Mouse (Mus musculus): ENCODE results near the gene Myo1d. TPM values are rescaled to one million over a fixed set of nuclear protein-coding genes. Genes with fewer than 3 reads are reported as not detected.

Gene Myo1d
- total and polyA plus RNA-seq, 3 experiments, result 15.9 to 81.1 (median 41.7) TPM

GRCm38 (mm10) chr11:80684603-80685002, 95.2 kb downstream of the Myo1d start:
- Histone ChIP-seq H3K9me3 (replicated peaks; ENCODE audit: insufficient read depth, low read length) (no peaks in the 10 kb centered on the region), H3K27me3 (ENCODE audit: control insufficient read depth in 1 of 2, insufficient read depth in 2 of 2, low read length in 2 of 2) (no peaks in the 10 kb centered on the region), H3K36me3 (ENCODE audit: control insufficient read depth in 1 of 2, insufficient read depth in 2 of 2, low read length in 2 of 2) (peaks cover 0 to 24% of the 10 kb centered on the region in 2 experiments; a peak in 2 of 4 replicates), H3K79me2 (ENCODE audit: control insufficient read depth, insufficient read depth, low read length, poor library complexity) (no peaks in the 10 kb centered on the region), H3K27ac (ENCODE audit: control insufficient read depth, low read depth, low read length) (no peak overlapping the region), H3K4me1 (ENCODE audit: control insufficient read depth in 1 of 2, insufficient read depth in 2 of 2, low read length in 2 of 2) (no peaks in the 10 kb centered on the region), H3K4me3 (ENCODE audit: control insufficient read depth in 1 of 2, insufficient read depth in 1 of 2, low read depth in 2 of 2, low read length in 2 of 2) (no peak overlapping the region), H3K9ac (ENCODE audit: control insufficient read depth, low read depth, low read length, poor library complexity, severe bottlenecking) (no peak overlapping the region)
- DNase-seq (ENCODE audit: low read depth, low spot score), result no peak
- TF ChIP-seq MAFK (IDR thresholded peaks at IDR 0.05; ENCODE audit: borderline replicate concordance, low read depth, low read length), result no peak
- no peak for TF ChIP-seq SIN3A (IDR thresholded peaks at IDR 0.05; ENCODE audit: low read length)
- TF ChIP-seq EP300 (IDR thresholded peaks at IDR 0.05; ENCODE audit: low read depth in 1 of 2, low read length in 2 of 2), result no peak
- no peak for TF ChIP-seq GABPA (IDR thresholded peaks at IDR 0.05; ENCODE audit: low read depth, low read length)
- TF ChIP-seq GATA1 (IDR thresholded peaks at IDR 0.05; ENCODE audit: low read depth, low read length), result no peak
- TF ChIP-seq CHD2 (IDR thresholded peaks at IDR 0.05; ENCODE audit: low read length), result no peak
- no peak for TF ChIP-seq ZMIZ1 (IDR thresholded peaks at IDR 0.05; ENCODE audit: low read depth, low read length)
- no peak for TF ChIP-seq ELF1 (IDR thresholded peaks at IDR 0.05; ENCODE audit: low read depth, low read length)
- no peak for TF ChIP-seq POLR2AphosphoS2 (IDR thresholded peaks at IDR 0.05; ENCODE audit: low read length)
- no peak for TF ChIP-seq ZC3H11A (IDR thresholded peaks at IDR 0.05; ENCODE audit: low read depth, low read length)
- TF ChIP-seq ZNF384 (IDR thresholded peaks at IDR 0.05; ENCODE audit: low read depth, low read length), result no peak
- no peak for TF ChIP-seq MAX (IDR thresholded peaks at IDR 0.05; ENCODE audit: low read length)
- TF ChIP-seq MYC (IDR thresholded peaks at IDR 0.05; ENCODE audit: low read depth, low read length), result no peak
- no peak for TF ChIP-seq E2F4 (IDR thresholded peaks at IDR 0.05; ENCODE audit: borderline replicate concordance, low read depth, low read length)
- TF ChIP-seq POLR2A (IDR thresholded peaks at IDR 0.05; ENCODE audit: control insufficient read depth in 1 of 2, insufficient read depth in 1 of 2, low read depth in 1 of 2, low read length in 2 of 2, poor library complexity in 1 of 2), result no peak

- no peak overlapping the region for H3K27ac ChIP-seq (ENCODE audit: control insufficient read depth, low read depth, low read length)
- DNase-seq (ENCODE audit: low read depth, low spot score), result no peak
Observed at GRCm38 (mm10) chr11:80682745-80683144, 97.1 kb downstream of the Myo1d start.

More at GRCm38 (mm10) chr11:80682745-80683144, 97.1 kb downstream of the Myo1d start:
- Histone ChIP-seq H3K27me3 (ENCODE audit: control insufficient read depth in 1 of 2, insufficient read depth in 2 of 2, low read length in 2 of 2) (no peaks in the 10 kb centered on the region), H3K9ac (ENCODE audit: control insufficient read depth, low read depth, low read length, poor library complexity, severe bottlenecking) (no peak overlapping the region), H3K4me1 (ENCODE audit: control insufficient read depth in 1 of 2, insufficient read depth in 2 of 2, low read length in 2 of 2) (no peaks in the 10 kb centered on the region), H3K9me3 (replicated peaks; ENCODE audit: insufficient read depth, low read length) (no peaks in the 10 kb centered on the region), H3K79me2 (ENCODE audit: control insufficient read depth, insufficient read depth, low read length, poor library complexity) (no peaks in the 10 kb centered on the region), H3K36me3 (ENCODE audit: control insufficient read depth in 1 of 2, insufficient read depth in 2 of 2, low read length in 2 of 2) (peaks cover 0 to 33% of the 10 kb centered on the region in 2 experiments; a peak in 2 of 4 replicates), H3K4me3 (ENCODE audit: control insufficient read depth in 1 of 2, insufficient read depth in 1 of 2, low read depth in 2 of 2, low read length in 2 of 2) (no peak overlapping the region)
- TF ChIP-seq CHD1 (IDR thresholded peaks at IDR 0.05; ENCODE audit: low read depth, low read length) (no peak), ETS1 (IDR thresholded peaks at IDR 0.05; ENCODE audit: low read depth, low read length) (no peak), E2F4 (IDR thresholded peaks at IDR 0.05; ENCODE audit: borderline replicate concordance, low read depth, low read length) (no peak), POLR2AphosphoS2 (IDR thresholded peaks at IDR 0.05; ENCODE audit: low read length) (no peak), HCFC1 (IDR thresholded peaks at IDR 0.05; ENCODE audit: low read depth, low read length) (no peak), JUND (IDR thresholded peaks at IDR 0.05; ENCODE audit: low read depth, low read length) (no peak), CTCF (IDR thresholded peaks at IDR 0.05 in 2 of 3, conservative IDR thresholded peaks at IDR 0.05 in 1 of 3; ENCODE audit: control insufficient read depth in 1 of 3, insufficient read depth in 1 of 3, low read depth in 2 of 3, low read length in 3 of 3, poor library complexity in 1 of 3, severe bottlenecking in 1 of 3) (no peak), RAD21 (IDR thresholded peaks at IDR 0.05; ENCODE audit: low read depth, low read length) (no peak), EP300 (IDR thresholded peaks at IDR 0.05; ENCODE audit: low read depth in 1 of 2, low read length in 2 of 2) (no peak), MAFK (IDR thresholded peaks at IDR 0.05; ENCODE audit: borderline replicate concordance, low read depth, low read length) (no peak), RCOR1 (IDR thresholded peaks at IDR 0.05; ENCODE audit: low read depth, low read length) (no peak), USF1 (IDR thresholded peaks at IDR 0.05; ENCODE audit: low read depth, low read length) (no peak), MAX (IDR thresholded peaks at IDR 0.05; ENCODE audit: low read length) (no peak), TCF12 (IDR thresholded peaks at IDR 0.05; ENCODE audit: low read depth, low read length) (no peak)

All from MEL (cell line).